In the genomic region with DNA sequence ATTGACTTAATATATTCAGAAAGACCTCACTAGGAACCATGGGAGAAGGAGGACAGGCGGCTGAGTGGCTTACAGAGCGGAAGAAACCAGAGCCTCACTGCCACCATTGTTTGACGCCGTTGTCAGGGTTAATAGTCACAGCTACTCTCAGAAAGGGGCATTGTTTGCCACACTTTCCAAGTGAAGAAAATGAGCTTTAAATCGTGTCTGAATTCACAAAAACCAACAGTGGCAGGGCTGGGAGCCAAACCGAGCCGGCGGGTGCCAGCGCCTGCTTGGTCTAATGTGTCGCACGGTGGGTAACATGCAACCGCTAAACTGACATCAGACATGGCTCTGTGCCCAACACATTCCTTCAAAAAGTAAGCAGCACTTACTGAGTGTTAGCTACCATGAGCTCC, we compare ENCODE assay signal across 9 mouse cellular contexts.
DNase-seq lines count a peak whose midpoint lies in the region; ATAC-seq lines count a peak whose summit lies in the region.
"Had no signal": no experiment of that assay in that cellular context is flagged by ENCODE, and none has a peak within 500 bp of the region (broad histone marks: within the 10 kb centered on the region; RNA-seq: fewer than 3 reads in every experiment).

No protein-coding gene starts in this region.

- no peaks in the 10 kb centered on the region for H3K9me3 ChIP-seq in midbrain, embryonic 14.5 days (ENCODE audit: control insufficient read depth, low read length)
- H3K9me3 ChIP-seq in midbrain, embryonic 11.5 days (ENCODE audit: control insufficient read depth, low read length): no peaks in the 10 kb centered on the region
- H3K9me3 ChIP-seq in hindbrain, embryonic 12.5 days (replicated peaks): no peaks in the 10 kb centered on the region

- no peak overlapping the region; the same call in 1 of the 2 replicates for H3K27ac ChIP-seq in midbrain, embryonic 14.5 days (replicated peaks; ENCODE audit: low read depth, low read length)
- H3K27ac ChIP-seq in midbrain, embryonic 11.5 days (ENCODE audit: low read depth, low read length): no peak overlapping the region
- H3K27ac ChIP-seq in hindbrain, embryonic 12.5 days: no peak overlapping the region

- H3K4me2 ChIP-seq in midbrain, embryonic 14.5 days (ENCODE audit: low read length): peak overlapping the region; percentile 24
- H3K4me2 ChIP-seq in midbrain, embryonic 11.5 days: no peak overlapping the region
- no peak overlapping the region for H3K4me2 ChIP-seq in hindbrain, embryonic 12.5 days (replicated peaks)

- H3K27me3 ChIP-seq in midbrain, embryonic 14.5 days (ENCODE audit: control insufficient read depth, insufficient read depth, low read length): no peaks in the 10 kb centered on the region
- H3K27me3 ChIP-seq in midbrain, embryonic 11.5 days (ENCODE audit: control insufficient read depth, insufficient read depth, low read length): no peaks in the 10 kb centered on the region
- peaks cover 37% of the 10 kb centered on the region for H3K27me3 ChIP-seq in hindbrain, embryonic 12.5 days

- H3K4me3 ChIP-seq in midbrain, embryonic 14.5 days (replicated peaks; ENCODE audit: low read depth, low read length): no peak overlapping the region
- no peak overlapping the region for H3K4me3 ChIP-seq in midbrain, embryonic 11.5 days (ENCODE audit: low read depth, low read length)
- no peak overlapping the region for H3K4me3 ChIP-seq in hindbrain, embryonic 12.5 days

- DNase-seq in cerebellum, postnatal 25 days: peak; percentile 16 to 40
- DNase-seq in cerebellum, adult 9-11 months: no peak
- peak; percentile 62 for DNase-seq in midbrain, embryonic 14.5 days
- no peak for DNase-seq in midbrain, embryonic 11.5 days (ENCODE audit: low spot score, missing footprints)
- DNase-seq in lung, postnatal 36 days: peak; percentile 21
- no peak for DNase-seq in kidney, adult 11 months
- no peak for DNase-seq in adrenal gland, adult 18-20 months (ENCODE audit: low spot score in 2 of 2)
- DNase-seq: heart, postnatal 36 days had no signal

- 29% methylated on average over 12 of the region's 12 CpGs for WGBS in midbrain, embryonic 14.5 days
- WGBS in midbrain, embryonic 11.5 days: 75% methylated on average over 12 of the region's 12 CpGs
- 41% methylated on average over 12 of the region's 12 CpGs for WGBS in hindbrain, embryonic 12.5 days

- H3K4me1 ChIP-seq in midbrain, embryonic 14.5 days (ENCODE audit: control insufficient read depth, insufficient read depth, low read length): no peaks in the 10 kb centered on the region
- no peaks in the 10 kb centered on the region for H3K4me1 ChIP-seq in midbrain, embryonic 11.5 days (ENCODE audit: control insufficient read depth, insufficient read depth, low read length)
- H3K4me1 ChIP-seq in hindbrain, embryonic 12.5 days: 0 out of 2 replicates have a peak, but pooled peaks cover 3% of the 10 kb centered on the region

- no peaks in the 10 kb centered on the region for H3K36me3 ChIP-seq in midbrain, embryonic 14.5 days (ENCODE audit: control insufficient read depth, insufficient read depth, low read length)
- H3K36me3 ChIP-seq in midbrain, embryonic 11.5 days (ENCODE audit: control insufficient read depth, insufficient read depth, low read length): no peaks in the 10 kb centered on the region
- H3K36me3 ChIP-seq in hindbrain, embryonic 12.5 days: no peaks in the 10 kb centered on the region

- ATAC-seq in midbrain, embryonic 14.5 days (ENCODE audit: low FRiP score, low TSS enrichment): no peak
- no peak for ATAC-seq in midbrain, embryonic 11.5 days (ENCODE audit: low FRiP score)
- 0 out of 2 replicates have a peak, but pooled peaks have one; percentile 29 for ATAC-seq in hindbrain, embryonic 12.5 days (ENCODE audit: low FRiP score)

- no peak overlapping the region for H3K9ac ChIP-seq in midbrain, embryonic 14.5 days (replicated peaks; ENCODE audit: low read length)
- no peak overlapping the region for H3K9ac ChIP-seq in midbrain, embryonic 11.5 days (ENCODE audit: low read length)
- H3K9ac ChIP-seq in hindbrain, embryonic 12.5 days: no peak overlapping the region

Comparison
In these comparisons a context has a peak if more than half of its experiments do, and no peak if none do; other contexts are left out.
1. DNase-seq: peak in cerebellum, postnatal 25 days (2 of 2), midbrain, embryonic 14.5 days (single experiment) and lung, postnatal 36 days (single experiment); none in cerebellum, adult 9-11 months (single experiment), midbrain, embryonic 11.5 days (single experiment), kidney, adult 11 months (single experiment) and adrenal gland, adult 18-20 months (0 of 2).